Mouse (Mus musculus): ENCODE measurements around the gene Gm11037. TPM values are rescaled to one million over a fixed set of nuclear protein-coding genes. Genes with fewer than 3 reads are reported as not detected.

Gene Gm11037
- polyA plus RNA-seq, 1 experiment from 2014 or later: not detected

GRCm38 (mm10) chr2:131143007-131143780, 9.9 kb downstream of the Gm11037 start:
- no peak overlapping the region for H3K4me3 ChIP-seq (ENCODE audit: low read depth, low read length)
- TF ChIP-seq EP300 (optimal IDR thresholded peaks at IDR 0.05) (no peak), CTCF (IDR thresholded peaks at IDR 0.05; ENCODE audit: low read depth) (no peak)
- no peaks in the 10 kb centered on the region for H3K9me3 ChIP-seq (ENCODE audit: control insufficient read depth, low read length)
- H3K4me1 ChIP-seq (replicated peaks; ENCODE audit: control insufficient read depth, insufficient read depth): no peaks in the 10 kb centered on the region
- H3K27ac ChIP-seq (replicated peaks): no peak overlapping the region
- H3K27me3 ChIP-seq (ENCODE audit: control insufficient read depth, insufficient read depth, low read length): no peaks in the 10 kb centered on the region
- H3K9ac ChIP-seq (ENCODE audit: low read length): 0 out of 2 replicates have a peak overlapping the region, but pooled peaks have one; percentile 13
- peak overlapping the region; percentile 31; the same call in 1 of the 2 replicates for H3K4me2 ChIP-seq (replicated peaks; ENCODE audit: low read depth)
- H3K36me3 ChIP-seq (ENCODE audit: control insufficient read depth, insufficient read depth, low read length): peaks cover 25% of the 10 kb centered on the region
- ATAC-seq (ENCODE audit: low FRiP score, low TSS enrichment): peak; percentile 2; the same call in 1 of the 2 replicates
- WGBS: 65% methylated on average over 22 of the region's 22 CpGs
- no peak for DNase-seq (ENCODE audit: low spot score)

DNA sequence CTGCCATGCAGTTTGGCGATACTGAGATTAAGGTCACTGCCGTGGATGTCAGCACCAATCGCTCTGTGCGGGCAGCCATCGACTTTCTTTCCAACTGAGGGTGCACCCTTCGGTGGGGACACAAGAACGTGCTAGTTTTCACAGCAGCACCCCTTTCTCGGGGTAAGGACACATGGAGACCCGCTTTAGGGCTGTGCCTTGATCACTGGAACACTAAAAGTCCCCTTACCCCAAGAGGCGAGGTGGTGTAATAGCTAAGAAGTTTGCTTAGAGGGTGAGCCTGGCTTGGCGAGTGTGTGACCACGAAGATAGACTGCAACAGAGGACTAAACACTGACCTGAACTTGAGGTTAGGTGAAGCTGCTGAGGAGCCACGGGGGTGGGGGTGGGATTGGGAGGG, 11.8 kb downstream of the Gm11037 start:
- H3K4me3 ChIP-seq (ENCODE audit: low read depth, low read length): no peak overlapping the region
- TF ChIP-seq CTCF (IDR thresholded peaks at IDR 0.05; ENCODE audit: low read depth): no peak
- TF ChIP-seq EP300 (optimal IDR thresholded peaks at IDR 0.05): no peak
- H3K4me2 ChIP-seq (replicated peaks; ENCODE audit: low read depth): no peak overlapping the region
- H3K4me1 ChIP-seq (replicated peaks; ENCODE audit: control insufficient read depth, insufficient read depth): no peaks in the 10 kb centered on the region
- H3K27ac ChIP-seq (replicated peaks): no peak overlapping the region
- WGBS: 65% methylated on average over 13 of the region's 13 CpGs
- peaks cover 30% of the 10 kb centered on the region for H3K36me3 ChIP-seq (ENCODE audit: control insufficient read depth, insufficient read depth, low read length)
- H3K27me3 ChIP-seq (ENCODE audit: control insufficient read depth, insufficient read depth, low read length): no peaks in the 10 kb centered on the region
- DNase-seq (ENCODE audit: low spot score): no peak
- no peaks in the 10 kb centered on the region for H3K9me3 ChIP-seq (ENCODE audit: control insufficient read depth, low read length)
- no peak overlapping the region for H3K9ac ChIP-seq (ENCODE audit: low read length)
- ATAC-seq (ENCODE audit: low FRiP score, low TSS enrichment): no peak

DNA sequence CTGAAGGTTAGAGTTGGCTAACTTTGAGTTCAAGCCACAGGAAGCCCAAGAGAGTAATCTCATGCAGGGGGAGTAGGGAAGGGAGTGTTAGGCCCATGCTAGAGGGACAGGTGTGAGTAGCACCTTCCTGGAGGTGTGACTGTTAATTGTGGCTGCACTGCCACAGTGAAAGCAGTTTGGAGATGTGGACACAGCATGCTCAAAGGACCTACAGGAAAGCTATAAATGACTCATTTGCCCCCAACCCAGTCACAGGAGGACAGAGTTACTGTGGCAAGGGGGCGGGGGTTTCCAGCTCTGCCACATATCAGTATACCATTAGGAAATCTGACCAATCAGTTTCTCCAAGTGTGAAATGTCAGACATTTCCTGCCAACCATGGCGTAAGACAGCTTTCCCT, 12.2 kb downstream of the Gm11037 start:
- DNase-seq (ENCODE audit: low spot score) (no peak), ATAC-seq (ENCODE audit: low FRiP score, low TSS enrichment) (no peak)
- no peak for TF ChIP-seq EP300 (optimal IDR thresholded peaks at IDR 0.05)
- TF ChIP-seq CTCF (IDR thresholded peaks at IDR 0.05; ENCODE audit: low read depth): no peak
- Histone ChIP-seq H3K36me3 (ENCODE audit: control insufficient read depth, insufficient read depth, low read length) (peaks cover 30% of the 10 kb centered on the region), H3K27ac (replicated peaks) (no peak overlapping the region), H3K4me1 (replicated peaks; ENCODE audit: control insufficient read depth, insufficient read depth) (no peaks in the 10 kb centered on the region), H3K9ac (ENCODE audit: low read length) (no peak overlapping the region), H3K9me3 (ENCODE audit: control insufficient read depth, low read length) (no peaks in the 10 kb centered on the region), H3K4me3 (ENCODE audit: low read depth, low read length) (no peak overlapping the region), H3K27me3 (ENCODE audit: control insufficient read depth, insufficient read depth, low read length) (no peaks in the 10 kb centered on the region), H3K4me2 (replicated peaks; ENCODE audit: low read depth) (no peak overlapping the region)
- WGBS: 88% methylated on average over 2 of the region's 2 CpGs

DNA sequence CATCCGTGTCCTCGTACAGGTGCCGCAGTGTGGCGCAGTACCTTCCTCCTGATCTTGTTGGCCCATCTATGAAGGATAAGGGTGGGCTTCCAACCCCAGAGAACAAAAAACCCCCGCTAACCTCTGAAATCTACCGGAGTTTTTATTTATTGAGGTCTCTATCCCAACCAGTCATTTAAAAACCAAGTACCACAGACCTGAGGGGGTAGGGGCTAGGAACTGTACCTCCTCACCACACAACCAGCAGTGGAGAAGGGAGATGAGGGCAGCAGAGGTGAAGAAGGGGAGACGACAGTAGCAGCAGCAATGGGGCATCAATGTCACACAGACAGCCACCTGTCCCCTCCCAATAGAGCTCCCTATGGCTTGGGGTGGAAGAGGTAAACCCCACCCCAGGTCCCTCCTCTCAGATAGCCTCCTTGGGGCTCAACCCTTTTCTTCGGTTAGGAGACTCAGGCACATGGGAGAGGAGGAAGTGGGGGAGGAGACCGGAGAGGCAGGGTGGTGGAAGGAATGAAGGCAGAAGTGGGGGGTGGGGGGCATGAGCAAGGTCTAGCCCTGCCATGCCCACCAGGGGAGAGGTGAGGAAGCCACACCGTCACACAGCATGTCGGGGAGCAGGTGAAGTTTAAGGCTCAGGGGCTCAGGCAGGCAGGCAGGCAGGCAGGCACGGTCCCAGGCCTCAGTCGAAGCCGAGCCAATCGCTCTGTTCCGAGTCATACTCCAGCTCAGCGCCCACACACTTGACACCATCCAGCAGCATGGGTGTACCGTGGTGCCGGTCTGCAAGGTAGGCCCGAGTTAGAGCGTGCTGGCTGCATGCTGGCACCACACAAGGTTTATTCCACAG, 13.1 kb downstream of the Gm11037 start:
- H3K36me3 ChIP-seq (ENCODE audit: control insufficient read depth, insufficient read depth, low read length): peaks cover 37% of the 10 kb centered on the region

DNA sequence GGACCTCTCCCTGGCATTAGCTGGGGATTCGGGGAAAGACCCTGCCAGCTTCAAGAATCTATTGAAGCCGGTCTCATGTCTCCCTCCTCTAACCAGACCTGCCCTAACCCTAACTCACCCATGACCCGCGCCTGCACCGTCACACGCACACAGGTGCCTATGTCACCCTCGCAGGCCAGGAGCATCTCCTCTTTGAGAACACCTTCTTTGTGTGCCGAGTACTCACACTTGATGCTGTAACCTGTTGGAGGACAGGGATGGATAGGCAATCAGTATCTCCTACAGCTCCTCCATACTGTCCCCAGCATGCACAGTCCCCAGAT, 13.7 kb downstream of the Gm11037 start:
- Histone ChIP-seq H3K9ac (ENCODE audit: low read length) (no peak overlapping the region), H3K9me3 (ENCODE audit: control insufficient read depth, low read length) (no peaks in the 10 kb centered on the region), H3K4me1 (replicated peaks; ENCODE audit: control insufficient read depth, insufficient read depth) (no peaks in the 10 kb centered on the region), H3K4me2 (replicated peaks; ENCODE audit: low read depth) (no peak overlapping the region), H3K27ac (replicated peaks) (no peak overlapping the region), H3K4me3 (ENCODE audit: low read depth, low read length) (no peak overlapping the region), H3K36me3 (ENCODE audit: control insufficient read depth, insufficient read depth, low read length) (peaks cover 37% of the 10 kb centered on the region), H3K27me3 (ENCODE audit: control insufficient read depth, insufficient read depth, low read length) (no peaks in the 10 kb centered on the region)
- WGBS: 89% methylated on average over 8 of the region's 8 CpGs
- DNase-seq (ENCODE audit: low spot score) (no peak), ATAC-seq (ENCODE audit: low FRiP score, low TSS enrichment) (no peak)
- TF ChIP-seq CTCF (IDR thresholded peaks at IDR 0.05; ENCODE audit: low read depth) (no peak), EP300 (optimal IDR thresholded peaks at IDR 0.05) (no peak)

More for the DNA sequence above, 13.1 kb downstream of the Gm11037 start:
- no peaks in the 10 kb centered on the region for H3K9me3 ChIP-seq (ENCODE audit: control insufficient read depth, low read length)
- H3K4me3 ChIP-seq (ENCODE audit: low read depth, low read length): no peak overlapping the region
- H3K27ac ChIP-seq (replicated peaks): no peak overlapping the region
- ATAC-seq (ENCODE audit: low FRiP score, low TSS enrichment) (no peak), DNase-seq (ENCODE audit: low spot score) (no peak)
- H3K27me3 ChIP-seq (ENCODE audit: control insufficient read depth, insufficient read depth, low read length): no peaks in the 10 kb centered on the region
- 79% methylated on average over 21 of the region's 21 CpGs for WGBS
- no peak for TF ChIP-seq CTCF (IDR thresholded peaks at IDR 0.05; ENCODE audit: low read depth)
- TF ChIP-seq EP300 (optimal IDR thresholded peaks at IDR 0.05): no peak
- H3K9ac ChIP-seq (ENCODE audit: low read length): no peak overlapping the region
- no peaks in the 10 kb centered on the region for H3K4me1 ChIP-seq (replicated peaks; ENCODE audit: control insufficient read depth, insufficient read depth)
- H3K4me2 ChIP-seq (replicated peaks; ENCODE audit: low read depth): no peak overlapping the region
